Mouse (Mus musculus): ENCODE measurements around the gene Srp9. TPM values are rescaled to one million over a fixed set of nuclear protein-coding genes. Genes with fewer than 3 reads are reported as not detected.

Gene Srp9
- total RNA-seq, 2 experiments from 2014 or later: 48.7 to 50.8 TPM

GRCm38 (mm10) chr1:182107251-182107650 lies 17.3 kb upstream of the Srp9 start:
- peak; percentile 39 for DNase-seq

- DNase-seq: peak; percentile 36
These were observed 16.0 kb upstream of the Srp9 start for GRCm38 (mm10) chr1:182108397-182109099.

GRCm38 (mm10) chr1:182110185-182110584 lies 14.4 kb upstream of the Srp9 start:
- no peak for DNase-seq

GRCm38 (mm10) chr1:182110708-182111385 lies 13.7 kb upstream of the Srp9 start:
- DNase-seq: peak; percentile 58

- DNase-seq: peak; percentile 81
These were observed 12.9 kb upstream of the Srp9 start for GRCm38 (mm10) chr1:182111386-182112317.

- DNase-seq: no peak
These were observed 12.2 kb upstream of the Srp9 start for GRCm38 (mm10) chr1:182112385-182112784.

GRCm38 (mm10) chr1:182113131-182113530 lies 11.4 kb upstream of the Srp9 start:
- DNase-seq: no peak

- DNase-seq: no peak
These were observed 10.7 kb upstream of the Srp9 start for GRCm38 (mm10) chr1:182113587-182114500.

- DNase-seq: peak; percentile 65
These were observed 9.3 kb upstream of the Srp9 start for GRCm38 (mm10) chr1:182115197-182115596.

- peak; percentile 73 for DNase-seq
These were observed 8.7 kb upstream of the Srp9 start for GRCm38 (mm10) chr1:182115651-182116408.

- no peak for DNase-seq
These were observed 2.1 kb upstream of the Srp9 start for GRCm38 (mm10) chr1:182122413-182122812.

- DNase-seq: peak; percentile 86
These were observed 409 bp downstream of the Srp9 start for GRCm38 (mm10) chr1:182124924-182125368.

- peak; percentile 52 for DNase-seq
These were observed 6.3 kb downstream of the Srp9 start for GRCm38 (mm10) chr1:182130830-182131229.

GRCm38 (mm10) chr1:182137204-182138125 lies 12.9 kb downstream of the Srp9 start:
- no peak for DNase-seq

GRCm38 (mm10) chr1:182138172-182138571 lies 13.6 kb downstream of the Srp9 start:
- no peak for DNase-seq

- no peak for DNase-seq
These were observed 15.4 kb downstream of the Srp9 start for GRCm38 (mm10) chr1:182139937-182140336.

- DNase-seq: peak; percentile 87
These were observed 15.8 kb downstream of the Srp9 start for GRCm38 (mm10) chr1:182140370-182140769.

GRCm38 (mm10) chr1:182142725-182143124 lies 18.2 kb downstream of the Srp9 start:
- DNase-seq: no peak

GRCm38 (mm10) chr1:182143288-182143687 lies 18.8 kb downstream of the Srp9 start:
- peak; percentile 52 for DNase-seq

- no peak for DNase-seq
These were observed 21.0 kb downstream of the Srp9 start for GRCm38 (mm10) chr1:182145546-182145945.
